Comparison of ENCODE assay signal across 22 mouse cellular contexts in genomic region chr10:4972026-4972425, GRCm38 (mm10).
A peak's percentile ranks its signal among the peaks of the same experiment; 100 is the strongest.
DNase-seq lines count a peak whose midpoint lies in the region; ATAC-seq and TF ChIP-seq lines count a peak whose summit lies in the region.
"Had no signal": no experiment of that assay in that cellular context is flagged by ENCODE, and none has a peak within 500 bp of the region (broad histone marks: within the 10 kb centered on the region; RNA-seq: fewer than 3 reads in every experiment).

No protein-coding gene starts in this region.

- H3K27ac ChIP-seq in embryonic facial prominence, embryonic 14.5 days (replicated peaks; ENCODE audit: low read depth, low read length) = no peak overlapping the region
- no peak overlapping the region for H3K27ac ChIP-seq in embryonic facial prominence, embryonic 10.5 days (replicated peaks)
- H3K27ac ChIP-seq in kidney, postnatal 0 days = no peak overlapping the region
- H3K27ac ChIP-seq in lung, embryonic 14.5 days (ENCODE audit: low read depth) = no peak overlapping the region
- H3K27ac ChIP-seq: embryonic facial prominence, embryonic 13.5 days; forebrain, embryonic 13.5 days; forebrain, embryonic 15.5 days had no signal

- H3K9me3 ChIP-seq in embryonic facial prominence, embryonic 14.5 days (ENCODE audit: control insufficient read depth, low read length) = no peaks in the 10 kb centered on the region
- H3K9me3 ChIP-seq in embryonic facial prominence, embryonic 10.5 days = no peaks in the 10 kb centered on the region
- H3K9me3 ChIP-seq in kidney, postnatal 0 days (replicated peaks; ENCODE audit: low read length) = no peaks in the 10 kb centered on the region
- H3K9me3 ChIP-seq in lung, embryonic 14.5 days (ENCODE audit: low read depth, low read length) = no peaks in the 10 kb centered on the region
- H3K9me3 ChIP-seq: embryonic facial prominence, embryonic 13.5 days; forebrain, embryonic 13.5 days; forebrain, embryonic 15.5 days; G1E had no signal

- H3K4me1 ChIP-seq in embryonic facial prominence, embryonic 14.5 days (ENCODE audit: control insufficient read depth, insufficient read depth, low read length) = no peaks in the 10 kb centered on the region
- H3K4me1 ChIP-seq in embryonic facial prominence, embryonic 10.5 days = peaks cover 6% of the 10 kb centered on the region; the same call in 1 of the 2 replicates
- H3K4me1 ChIP-seq in kidney, postnatal 0 days (replicated peaks; ENCODE audit: insufficient read depth, low read length) = no peaks in the 10 kb centered on the region
- no peaks in the 10 kb centered on the region for H3K4me1 ChIP-seq in lung, embryonic 14.5 days (ENCODE audit: insufficient read depth)
- H3K4me1 ChIP-seq: embryonic facial prominence, embryonic 13.5 days; forebrain, embryonic 13.5 days; forebrain, embryonic 15.5 days had no signal

- no peak overlapping the region for H3K4me2 ChIP-seq in embryonic facial prominence, embryonic 14.5 days (ENCODE audit: low read depth, low read length)
- no peak overlapping the region for H3K4me2 ChIP-seq in kidney, postnatal 0 days (ENCODE audit: low read length)
- no peak overlapping the region for H3K4me2 ChIP-seq in lung, embryonic 14.5 days
- H3K4me2 ChIP-seq: embryonic facial prominence, embryonic 13.5 days; forebrain, embryonic 13.5 days; forebrain, embryonic 15.5 days had no signal

- H3K4me3 ChIP-seq in embryonic facial prominence, embryonic 14.5 days (ENCODE audit: low read depth, low read length) = no peak overlapping the region
- H3K4me3 ChIP-seq in embryonic facial prominence, embryonic 10.5 days = no peak overlapping the region
- H3K4me3 ChIP-seq in kidney, postnatal 0 days (replicated peaks; ENCODE audit: low read depth, low read length) = no peak overlapping the region
- no peak overlapping the region for H3K4me3 ChIP-seq in lung, embryonic 14.5 days (ENCODE audit: low read depth, low read length)
- H3K4me3 ChIP-seq: embryonic facial prominence, embryonic 13.5 days; forebrain, embryonic 13.5 days; forebrain, embryonic 15.5 days had no signal

- DNase-seq in cerebellum, postnatal 10 days = peak; percentile 42 to 57
- no peak for DNase-seq in cerebellum, postnatal 4 days (ENCODE audit: low spot score in 2 of 2)
- peak; percentile 9 for DNase-seq in embryonic facial prominence, embryonic 14.5 days (ENCODE audit: low spot score)
- DNase-seq in embryonic facial prominence, embryonic 10.5 days (ENCODE audit: low spot score) = no peak
- peak; percentile 41 for DNase-seq in kidney, postnatal 0 days (ENCODE audit: low spot score)
- no peak for DNase-seq in kidney, postnatal 14 days
- peak; percentile 11 for DNase-seq in lung, embryonic 14.5 days
- DNase-seq in lung, postnatal 36 days = no peak
- DNase-seq: B cell, adult 2 months; cerebellum, adult 11-12 months; cerebellum, adult 8-10 months; cerebellum, adult 9-11 months; cerebellum, postnatal 36 days; forebrain, postnatal 0 days had no signal

- no peaks in the 10 kb centered on the region for H3K27me3 ChIP-seq in embryonic facial prominence, embryonic 14.5 days (replicated peaks; ENCODE audit: control insufficient read depth, insufficient read depth, low read length)
- no peaks in the 10 kb centered on the region for H3K27me3 ChIP-seq in embryonic facial prominence, embryonic 10.5 days (replicated peaks; ENCODE audit: low read depth, poor library complexity, severe bottlenecking)
- H3K27me3 ChIP-seq in kidney, postnatal 0 days (ENCODE audit: insufficient read depth, low read length) = no peaks in the 10 kb centered on the region
- no peaks in the 10 kb centered on the region for H3K27me3 ChIP-seq in lung, embryonic 14.5 days (ENCODE audit: insufficient read depth, low read length)
- H3K27me3 ChIP-seq: CH12.LX; embryonic facial prominence, embryonic 13.5 days; forebrain, embryonic 13.5 days; forebrain, embryonic 15.5 days; Patski had no signal

- H3K36me3 ChIP-seq in embryonic facial prominence, embryonic 14.5 days (ENCODE audit: control insufficient read depth, insufficient read depth, low read length) = no peaks in the 10 kb centered on the region
- H3K36me3 ChIP-seq in embryonic facial prominence, embryonic 10.5 days (replicated peaks) = no peaks in the 10 kb centered on the region
- H3K36me3 ChIP-seq in kidney, postnatal 0 days (ENCODE audit: insufficient read depth, low read length) = no peaks in the 10 kb centered on the region
- H3K36me3 ChIP-seq in lung, embryonic 14.5 days (ENCODE audit: insufficient read depth) = no peaks in the 10 kb centered on the region
- H3K36me3 ChIP-seq: embryonic facial prominence, embryonic 13.5 days; forebrain, embryonic 15.5 days; G1E had no signal

- no peak overlapping the region for H3K9ac ChIP-seq in embryonic facial prominence, embryonic 14.5 days (ENCODE audit: low read depth, low read length)
- no peak overlapping the region for H3K9ac ChIP-seq in kidney, postnatal 0 days (ENCODE audit: low read depth, low read length)
- H3K9ac ChIP-seq in lung, embryonic 14.5 days = no peak overlapping the region
- H3K9ac ChIP-seq: embryonic facial prominence, embryonic 13.5 days; forebrain, embryonic 13.5 days; forebrain, embryonic 15.5 days; forebrain, postnatal 0 days had no signal

- no peak for TF ChIP-seq CTCF in kidney, postnatal 0 days (IDR thresholded peaks at IDR 0.05; ENCODE audit: low read depth)
- TF ChIP-seq CTCF in lung, embryonic 14.5 days (IDR thresholded peaks at IDR 0.05; ENCODE audit: low read depth) = no peak

- no peak for ATAC-seq in embryonic facial prominence, embryonic 14.5 days (ENCODE audit: low read depth)
- no peak for ATAC-seq in kidney, postnatal 0 days (replicated peaks; ENCODE audit: low FRiP score, low read depth)
- no peak for ATAC-seq in lung, embryonic 14.5 days (ENCODE audit: insufficient read depth)
- ATAC-seq: activated CD4-positive, CD25-positive, alpha-beta regulatory T cell, adult 4 months; CD4-positive, CD25-positive, alpha-beta regulatory T cell, adult 4 months; forebrain, embryonic 13.5 days; forebrain, embryonic 15.5 days; forebrain, postnatal 0 days; Patski had no signal

- 42% methylated on average over 2 of the region's 2 CpGs for WGBS in embryonic facial prominence, embryonic 14.5 days
- 81% methylated on average over 2 of the region's 2 CpGs for WGBS in embryonic facial prominence, embryonic 10.5 days
- WGBS in kidney, postnatal 0 days = 35% methylated on average over 2 of the region's 2 CpGs
- WGBS in lung, embryonic 14.5 days = 16% methylated on average over 2 of the region's 2 CpGs

Comparison
In these comparisons a context has a peak if more than half of its experiments do, and no peak if none do; other contexts are left out.
1. DNase-seq: peak in cerebellum, postnatal 10 days (2 of 2), embryonic facial prominence, embryonic 14.5 days (single experiment), kidney, postnatal 0 days (single experiment) and lung, embryonic 14.5 days (single experiment); none in cerebellum, postnatal 4 days (0 of 2), embryonic facial prominence, embryonic 10.5 days (single experiment), kidney, postnatal 14 days (single experiment) and lung, postnatal 36 days (single experiment).